Mouse (Mus musculus): Measurements from ENCODE around the gene Prkn. TPM values are rescaled to one million over a fixed set of nuclear protein-coding genes. Genes with fewer than 3 reads are reported as not detected.

Gene Prkn
- total RNA-seq, 2 experiments from 2014 or later, result 12.7 to 15.9 TPM

- DNase-seq, result no peak
These were observed 562.2 kb downstream of the Prkn start for GRCm38 (mm10) chr17:11402225-11402875.

- no peak for DNase-seq
These were observed 571.2 kb downstream of the Prkn start for GRCm38 (mm10) chr17:11411414-11411813.

- no peak for DNase-seq
These were observed 573.5 kb downstream of the Prkn start for GRCm38 (mm10) chr17:11413688-11414087.

- no peak for DNase-seq
These were observed 574.1 kb downstream of the Prkn start for GRCm38 (mm10) chr17:11414288-11414687.

- no peak for DNase-seq
These were observed 577.0 kb downstream of the Prkn start for GRCm38 (mm10) chr17:11417150-11417549.

- no peak for DNase-seq
These were observed 579.3 kb downstream of the Prkn start for GRCm38 (mm10) chr17:11419484-11419883.

- no peak for DNase-seq
These were observed 580.7 kb downstream of the Prkn start for GRCm38 (mm10) chr17:11420839-11421238.

GRCm38 (mm10) chr17:11421264-11421940 lies 581.2 kb downstream of the Prkn start:
- DNase-seq, result no peak

- DNase-seq, result no peak
These were observed 591.1 kb downstream of the Prkn start for GRCm38 (mm10) chr17:11431323-11431722.

GRCm38 (mm10) chr17:11432593-11432992 lies 592.4 kb downstream of the Prkn start:
- no peak for DNase-seq

GRCm38 (mm10) chr17:11462721-11463120 lies 622.5 kb downstream of the Prkn start:
- no peak for DNase-seq

- DNase-seq, result no peak
These were observed 625.9 kb downstream of the Prkn start for GRCm38 (mm10) chr17:11466095-11466494.

GRCm38 (mm10) chr17:11468624-11469023 lies 628.4 kb downstream of the Prkn start:
- DNase-seq, result no peak

GRCm38 (mm10) chr17:11483032-11483431 lies 642.8 kb downstream of the Prkn start:
- DNase-seq, result no peak

- DNase-seq, result no peak
These were observed 649.9 kb downstream of the Prkn start for GRCm38 (mm10) chr17:11490051-11490450.

- no peak for DNase-seq
These were observed 662.4 kb downstream of the Prkn start for GRCm38 (mm10) chr17:11502556-11502955.

GRCm38 (mm10) chr17:11504496-11504895 lies 664.3 kb downstream of the Prkn start:
- no peak for DNase-seq

GRCm38 (mm10) chr17:11507082-11507481 lies 666.9 kb downstream of the Prkn start:
- DNase-seq, result no peak

- no peak for DNase-seq
These were observed 669.9 kb downstream of the Prkn start for GRCm38 (mm10) chr17:11510081-11510480.

- no peak for DNase-seq
These were observed 674.0 kb downstream of the Prkn start for GRCm38 (mm10) chr17:11514032-11514761.

GRCm38 (mm10) chr17:11515619-11516018 lies 675.4 kb downstream of the Prkn start:
- DNase-seq, result no peak

GRCm38 (mm10) chr17:11516165-11516564 lies 676.0 kb downstream of the Prkn start:
- no peak for DNase-seq

GRCm38 (mm10) chr17:11532066-11532465 lies 691.9 kb downstream of the Prkn start:
- no peak for DNase-seq

Measured in gastrocnemius, postnatal 10 days (tissue).